Mouse (Mus musculus): Measurements from ENCODE around the gene Sept12. TPM values are rescaled to one million over a fixed set of nuclear protein-coding genes. Genes with fewer than 3 reads are reported as not detected.

Sept12 gene
- total RNA-seq, 2 experiments from 2014 or later: not detected

GRCm38 (mm10) chr16:4976180-4976579 is 21.5 kb downstream of the Sept12 start:
- no peak for DNase-seq (ENCODE audit: low spot score in 2 of 2)

GRCm38 (mm10) chr16:4974521-4974920 is 23.1 kb downstream of the Sept12 start:
- no peak for DNase-seq (ENCODE audit: low spot score in 2 of 2)

GRCm38 (mm10) chr16:4971626-4972025 is 26.0 kb downstream of the Sept12 start:
- no peak for DNase-seq (ENCODE audit: low spot score in 2 of 2)

- no peak for DNase-seq (ENCODE audit: low spot score in 2 of 2)
Measured at GRCm38 (mm10) chr16:4969055-4969843, 28.4 kb downstream of the Sept12 start.

- DNase-seq (ENCODE audit: low spot score in 2 of 2): no peak
Measured at GRCm38 (mm10) chr16:4968426-4968825, 29.2 kb downstream of the Sept12 start.

- DNase-seq (ENCODE audit: low spot score in 2 of 2): no peak
Measured at GRCm38 (mm10) chr16:4965392-4966129, 32.1 kb downstream of the Sept12 start.

- no peak for DNase-seq (ENCODE audit: low spot score in 2 of 2)
Measured at GRCm38 (mm10) chr16:4964731-4965391, 32.8 kb downstream of the Sept12 start.

GRCm38 (mm10) chr16:4963797-4964709 is 33.6 kb downstream of the Sept12 start, which contains the start of gene Anks3:
Gene Anks3 (minus strand): TSS chr16:4964205.
- DNase-seq (ENCODE audit: low spot score in 2 of 2): peak; percentile 95

GRCm38 (mm10) chr16:4963346-4963745 is 34.3 kb downstream of the Sept12 start:
- DNase-seq (ENCODE audit: low spot score in 2 of 2): no peak

GRCm38 (mm10) chr16:4960260-4960659 is 37.4 kb downstream of the Sept12 start:
- no peak for DNase-seq (ENCODE audit: low spot score in 2 of 2)

- DNase-seq (ENCODE audit: low spot score in 2 of 2): no peak
Measured at GRCm38 (mm10) chr16:4957446-4957845, 40.2 kb downstream of the Sept12 start.

GRCm38 (mm10) chr16:4956609-4957008 is 41.0 kb downstream of the Sept12 start:
- no peak for DNase-seq (ENCODE audit: low spot score in 2 of 2)

GRCm38 (mm10) chr16:4947378-4947777 is 50.3 kb downstream of the Sept12 start:
- DNase-seq (ENCODE audit: low spot score in 2 of 2): no peak

GRCm38 (mm10) chr16:4946155-4946554 is 51.5 kb downstream of the Sept12 start:
- no peak for DNase-seq (ENCODE audit: low spot score in 2 of 2)

GRCm38 (mm10) chr16:4945415-4945814 is 52.2 kb downstream of the Sept12 start:
- no peak for DNase-seq (ENCODE audit: low spot score in 2 of 2)

- no peak for DNase-seq (ENCODE audit: low spot score in 2 of 2)
Measured at GRCm38 (mm10) chr16:4943431-4943830, 54.2 kb downstream of the Sept12 start.

- no peak for DNase-seq (ENCODE audit: low spot score in 2 of 2)
Measured at GRCm38 (mm10) chr16:4942868-4943267, 54.8 kb downstream of the Sept12 start.

- no peak for DNase-seq (ENCODE audit: low spot score in 2 of 2)
Measured at GRCm38 (mm10) chr16:4941016-4941415, 56.6 kb downstream of the Sept12 start.

- DNase-seq (ENCODE audit: low spot score in 2 of 2): no peak
Measured at GRCm38 (mm10) chr16:4940311-4940850, 57.3 kb downstream of the Sept12 start.

- DNase-seq (ENCODE audit: low spot score in 2 of 2): peak in 1 of 2 experiments; percentile 39
Measured at GRCm38 (mm10) chr16:4939412-4939811, 58.2 kb downstream of the Sept12 start.

Measured in adrenal gland, adult 18-20 months (tissue).